In genomic region chr19:32346624-32347341, GRCm38 (mm10) we compare ENCODE assay signal across 9 mouse cellular contexts. TPM values are rescaled to one million over a fixed set of nuclear protein-coding genes. Genes with fewer than 3 reads are reported as not detected.
DNase-seq lines count a peak whose midpoint lies in the region; ATAC-seq and TF ChIP-seq lines count a peak whose summit lies in the region.
"Had no signal": no experiment of that assay in that cellular context is flagged by ENCODE, and none has a peak within 500 bp of the region (broad histone marks: within the 10 kb centered on the region; RNA-seq: fewer than 3 reads in every experiment).

No protein-coding gene starts in this region.

- no peak for ATAC-seq in lung, embryonic 14.5 days (ENCODE audit: insufficient read depth)
- peak; percentile 60 for ATAC-seq in intestine, postnatal 0 days
- peak; percentile 30; the same call in 1 of the 2 replicates for ATAC-seq in stomach, embryonic 14.5 days (ENCODE audit: insufficient number of reproducible peaks, insufficient read depth, low FRiP score, low read depth)
- ATAC-seq: forebrain, postnatal 0 days had no signal

- H3K27me3 ChIP-seq in lung, embryonic 14.5 days (ENCODE audit: insufficient read depth, low read length): no peaks in the 10 kb centered on the region
- H3K27me3 ChIP-seq in intestine, postnatal 0 days (replicated peaks; ENCODE audit: control insufficient read depth, insufficient read depth, low read length): no peaks in the 10 kb centered on the region
- no peaks in the 10 kb centered on the region for H3K27me3 ChIP-seq in stomach, embryonic 14.5 days (ENCODE audit: control insufficient read depth, insufficient read depth, low read length)

- peak; percentile 90 for DNase-seq in heart, adult 11 months
- DNase-seq in heart, postnatal 4 days: no peak
- DNase-seq in lung, embryonic 14.5 days: peak; percentile 54
- no peak for DNase-seq in lung, adult 18-20 months
- DNase-seq in left cerebral cortex, adult 8-10 months (ENCODE audit: low spot score in 2 of 2): no peak
- DNase-seq in left cerebral cortex, adult 18-20 months (ENCODE audit: low spot score in 2 of 2): no peak
- DNase-seq: forebrain, postnatal 0 days had no signal

- WGBS in lung, embryonic 14.5 days: 61% methylated on average over 9 of the region's 9 CpGs
- WGBS in intestine, postnatal 0 days: 42% methylated on average over 9 of the region's 9 CpGs
- WGBS in stomach, embryonic 14.5 days: 67% methylated on average over 9 of the region's 9 CpGs

- TF ChIP-seq CTCF in lung, embryonic 14.5 days (IDR thresholded peaks at IDR 0.05; ENCODE audit: low read depth): no peak
- TF ChIP-seq CTCF in intestine, postnatal 0 days (IDR thresholded peaks at IDR 0.05; ENCODE audit: low read depth): no peak

- no peak overlapping the region for H3K4me3 ChIP-seq in lung, embryonic 14.5 days (ENCODE audit: low read depth, low read length)
- H3K4me3 ChIP-seq in intestine, postnatal 0 days (ENCODE audit: low read depth, low read length): peak overlapping the region; percentile 11; the same call in 1 of the 2 replicates
- H3K4me3 ChIP-seq in stomach, embryonic 14.5 days (ENCODE audit: low read depth, low read length): no peak overlapping the region

- H3K4me1 ChIP-seq in lung, embryonic 14.5 days (ENCODE audit: insufficient read depth): peaks cover 39% of the 10 kb centered on the region
- peaks cover 32% of the 10 kb centered on the region for H3K4me1 ChIP-seq in intestine, postnatal 0 days (replicated peaks; ENCODE audit: control insufficient read depth, insufficient read depth, low read length)
- peaks cover 44% of the 10 kb centered on the region for H3K4me1 ChIP-seq in stomach, embryonic 14.5 days (ENCODE audit: control insufficient read depth, insufficient read depth, low read length)

- H3K9me3 ChIP-seq in lung, embryonic 14.5 days (ENCODE audit: low read depth, low read length): no peaks in the 10 kb centered on the region
- H3K9me3 ChIP-seq in intestine, postnatal 0 days (ENCODE audit: control insufficient read depth): no peaks in the 10 kb centered on the region
- H3K9me3 ChIP-seq in stomach, embryonic 14.5 days (ENCODE audit: control insufficient read depth, low read depth, low read length): no peaks in the 10 kb centered on the region

- no peak overlapping the region for H3K9ac ChIP-seq in lung, embryonic 14.5 days
- H3K9ac ChIP-seq in intestine, postnatal 0 days (ENCODE audit: low read depth, low read length): no peak overlapping the region
- no peak overlapping the region for H3K9ac ChIP-seq in stomach, embryonic 14.5 days (replicated peaks; ENCODE audit: low read depth, low read length)
- H3K9ac ChIP-seq: forebrain, postnatal 0 days had no signal

- H3K4me2 ChIP-seq in lung, embryonic 14.5 days: no peak overlapping the region
- peak overlapping the region; percentile 55 for H3K4me2 ChIP-seq in intestine, postnatal 0 days (replicated peaks; ENCODE audit: low read depth)
- H3K4me2 ChIP-seq in stomach, embryonic 14.5 days (replicated peaks; ENCODE audit: low read depth, low read length): 0 out of 2 replicates have a peak overlapping the region, but pooled peaks have one; percentile 10

- no peaks in the 10 kb centered on the region for H3K36me3 ChIP-seq in lung, embryonic 14.5 days (ENCODE audit: insufficient read depth)
- no peaks in the 10 kb centered on the region for H3K36me3 ChIP-seq in intestine, postnatal 0 days (ENCODE audit: control insufficient read depth, insufficient read depth)
- H3K36me3 ChIP-seq in stomach, embryonic 14.5 days (ENCODE audit: control insufficient read depth, insufficient read depth, low read length): no peaks in the 10 kb centered on the region

- H3K27ac ChIP-seq in lung, embryonic 14.5 days (ENCODE audit: low read depth): peak overlapping the region; percentile 63
- H3K27ac ChIP-seq in intestine, postnatal 0 days (ENCODE audit: low read depth, low read length): peak overlapping the region; percentile 79
- peak overlapping the region; percentile 67 for H3K27ac ChIP-seq in stomach, embryonic 14.5 days (ENCODE audit: low read length)

RNA-seq across cellular contexts. Expression of gene Sgms1, which starts 42.7 kb away (rescaled TPM):
- total RNA-seq in heart, postnatal 4 days (2021): 10 to 100 TPM; 50.5 to 57.4 TPM
- 49.7 and 50.2 TPM in 2 replicates for polyA plus RNA-seq in lung, embryonic 14.5 days (2014; fragmentation: Nextera tagmentation; extraction: Ambion mirVana)
- polyA plus RNA-seq in intestine, postnatal 0 days (2015; fragmentation: Nextera tagmentation; extraction: Ambion mirVana): 18.6 and 23.6 TPM in 2 replicates
- polyA plus RNA-seq in stomach, embryonic 14.5 days (2014; fragmentation: Nextera tagmentation; extraction: Ambion mirVana): 50.9 and 51.2 TPM in 2 replicates
- total RNA-seq in left cerebral cortex, adult 8-10 months (2022): 10 to 100 TPM; 47.5 to 60.8 (median 52.4) TPM
- 10 to 100 TPM; 45.3 to 46.0 TPM for total RNA-seq in left cerebral cortex, adult 18-20 months (2021)

Comparison
In these comparisons a context has a peak if more than half of its experiments do, and no peak if none do; other contexts are left out.
1. DNase-seq: peak in heart, adult 11 months (single experiment) and lung, embryonic 14.5 days (single experiment); none in heart, postnatal 4 days (single experiment), lung, adult 18-20 months (0 of 2), left cerebral cortex, adult 8-10 months (0 of 2) and left cerebral cortex, adult 18-20 months (0 of 2).
2. Peak in every context shown above with its lines, with median percentiles within 50 percentile points of each other: H3K27ac ChIP-seq.